In genomic region chr6:84008363-84009171, GRCm38 (mm10) we compare ENCODE assay signal across 9 mouse cellular contexts. TPM values are rescaled to one million over a fixed set of nuclear protein-coding genes. Genes with fewer than 3 reads are reported as not detected.
DNase-seq lines count a peak whose midpoint lies in the region; ATAC-seq lines count a peak whose summit lies in the region.
"Had no signal": no experiment of that assay in that cellular context is flagged by ENCODE, and none has a peak within 500 bp of the region (broad histone marks: within the 10 kb centered on the region; RNA-seq: fewer than 3 reads in every experiment).

Gene Dysf (plus strand): TSS chr6:84008590.

- H3K27me3 ChIP-seq in embryonic facial prominence, embryonic 10.5 days (replicated peaks; ENCODE audit: low read depth, poor library complexity, severe bottlenecking), result peaks cover 30% of the 10 kb centered on the region
- 0 out of 2 replicates have a peak, but pooled peaks cover 2% of the 10 kb centered on the region for H3K27me3 ChIP-seq in stomach, embryonic 15.5 days (replicated peaks)

- peak within 1 kb of the TSS; percentile 59 for H3K4me3 ChIP-seq in embryonic facial prominence, embryonic 10.5 days
- peak within 1 kb of the TSS; percentile 41 for H3K4me3 ChIP-seq in stomach, embryonic 15.5 days (replicated peaks)

- peak within 1 kb of the TSS; percentile 85 for H3K4me2 ChIP-seq in stomach, embryonic 15.5 days

- WGBS in embryonic facial prominence, embryonic 10.5 days, result under 1% methylated on average over 41 of the region's 41 CpGs
- WGBS in stomach, embryonic 15.5 days, result under 1% methylated on average over 41 of the region's 41 CpGs

- ATAC-seq in stomach, embryonic 15.5 days (ENCODE audit: insufficient read depth, low FRiP score, low read depth), result peak; percentile 61; the same call in 1 of the 2 replicates

- peak; percentile 23 for DNase-seq in right cerebral cortex, adult 18-20 months
- no peak for DNase-seq in right cerebral cortex, postnatal 36 days (ENCODE audit: low spot score in 2 of 2)
- peak; percentile 69 for DNase-seq in embryonic facial prominence, embryonic 10.5 days (ENCODE audit: low spot score)
- DNase-seq in heart, adult 9 months (ENCODE audit: low spot score in 2 of 2), result peak; percentile 43 to 53
- DNase-seq in kidney, adult 8-10 months, result peak; percentile 41 to 70
- peak; percentile 38 for DNase-seq in lung, postnatal 10 days
- DNase-seq in left cerebral cortex, postnatal 36 days (ENCODE audit: low spot score in 2 of 2), result no peak

- 0 out of 2 replicates have a peak within 1 kb of the TSS, but pooled peaks have one; percentile 4 for H3K9ac ChIP-seq in stomach, embryonic 15.5 days

- H3K9me3 ChIP-seq in embryonic facial prominence, embryonic 10.5 days, result no peaks in the 10 kb centered on the region
- H3K9me3 ChIP-seq in stomach, embryonic 15.5 days, result no peaks in the 10 kb centered on the region

- peaks cover 35% of the 10 kb centered on the region for H3K4me1 ChIP-seq in embryonic facial prominence, embryonic 10.5 days
- H3K4me1 ChIP-seq in stomach, embryonic 15.5 days, result peaks cover 22% of the 10 kb centered on the region

- H3K27ac ChIP-seq in embryonic facial prominence, embryonic 10.5 days (replicated peaks), result peak within 1 kb of the TSS; percentile 20
- H3K27ac ChIP-seq in stomach, embryonic 15.5 days, result peak within 1 kb of the TSS; percentile 78

- intact Hi-C loops in left cerebral cortex, postnatal 36 days (cut with DNase I), result no loop called here

- H3K36me3 ChIP-seq in embryonic facial prominence, embryonic 10.5 days (replicated peaks), result no peaks in the 10 kb centered on the region
- no peaks in the 10 kb centered on the region for H3K36me3 ChIP-seq in stomach, embryonic 15.5 days

RNA-seq across cellular contexts. Expression of gene Dysf, which starts in this region (rescaled TPM):
- 5.4 and 6.0 TPM in 2 replicates for polyA plus RNA-seq in embryonic facial prominence, embryonic 10.5 days (2016; fragmentation: Nextera tagmentation; extraction: Ambion mirVana)
- 8.2 and 8.8 TPM in 2 replicates for polyA plus RNA-seq in stomach, embryonic 15.5 days (2015; fragmentation: Nextera tagmentation; extraction: Ambion mirVana)
- 1 to 10 TPM; 5.3 TPM for total RNA-seq in left cerebral cortex, postnatal 36 days (2021)
- total RNA-seq: neutrophil, adult 5-6 weeks had no signal

Comparison
In these comparisons a context has a peak if more than half of its experiments do, and no peak if none do; other contexts are left out.
1. DNase-seq: peak in right cerebral cortex, adult 18-20 months (single experiment), embryonic facial prominence, embryonic 10.5 days (single experiment), heart, adult 9 months (2 of 2), kidney, adult 8-10 months (2 of 2) and lung, postnatal 10 days (single experiment); none in right cerebral cortex, postnatal 36 days (0 of 2) and left cerebral cortex, postnatal 36 days (0 of 2).